9 mouse cellular contexts compared by ENCODE assay signal in genomic region chr7:28577826-28578542, GRCm38 (mm10). TPM values are rescaled to one million over a fixed set of nuclear protein-coding genes. Genes with fewer than 3 reads are reported as not detected.
DNase-seq lines count a peak whose midpoint lies in the region; ATAC-seq and TF ChIP-seq lines count a peak whose summit lies in the region.
"Had no signal": no experiment of that assay in that cellular context is flagged by ENCODE, and none has a peak within 500 bp of the region (broad histone marks: within the 10 kb centered on the region; RNA-seq: fewer than 3 reads in every experiment).

No protein-coding gene starts in this region.

- no peak for ATAC-seq in embryonic facial prominence, embryonic 13.5 days (ENCODE audit: insufficient number of reproducible peaks, insufficient read depth, low FRiP score, low TSS enrichment, low read depth)
- peak; percentile 80 for ATAC-seq in stomach, embryonic 14.5 days (ENCODE audit: insufficient number of reproducible peaks, insufficient read depth, low FRiP score, low read depth)
- ATAC-seq in forebrain, embryonic 11.5 days (replicated peaks; ENCODE audit: low FRiP score), result no peak

- H3K4me3 ChIP-seq in layer of hippocampus, adult 2 months, result no peak overlapping the region
- H3K4me3 ChIP-seq in embryonic facial prominence, embryonic 13.5 days, result no peak overlapping the region
- H3K4me3 ChIP-seq in stomach, embryonic 14.5 days (ENCODE audit: low read depth, low read length), result no peak overlapping the region
- H3K4me3 ChIP-seq in forebrain, embryonic 11.5 days (ENCODE audit: low read depth, low read length), result no peak overlapping the region
- H3K4me3 ChIP-seq: midbrain, embryonic 12.5 days had no signal

- no peaks in the 10 kb centered on the region for H3K36me3 ChIP-seq in embryonic facial prominence, embryonic 13.5 days
- H3K36me3 ChIP-seq in stomach, embryonic 14.5 days (ENCODE audit: control insufficient read depth, insufficient read depth, low read length), result 0 out of 2 replicates have a peak, but pooled peaks cover 7% of the 10 kb centered on the region
- H3K36me3 ChIP-seq in forebrain, embryonic 11.5 days (ENCODE audit: control insufficient read depth, insufficient read depth, low read length), result no peaks in the 10 kb centered on the region

- no peaks in the 10 kb centered on the region for H3K9me3 ChIP-seq in embryonic facial prominence, embryonic 13.5 days
- H3K9me3 ChIP-seq in stomach, embryonic 14.5 days (ENCODE audit: control insufficient read depth, low read depth, low read length), result no peaks in the 10 kb centered on the region
- no peaks in the 10 kb centered on the region for H3K9me3 ChIP-seq in forebrain, embryonic 11.5 days (ENCODE audit: control insufficient read depth, low read length)
- H3K9me3 ChIP-seq: midbrain, embryonic 12.5 days had no signal

- 72% methylated on average over 9 of the region's 9 CpGs for WGBS in embryonic facial prominence, embryonic 13.5 days
- WGBS in stomach, embryonic 14.5 days, result 58% methylated on average over 9 of the region's 9 CpGs
- 83% methylated on average over 9 of the region's 9 CpGs for WGBS in forebrain, embryonic 11.5 days

- peak overlapping the region; percentile 89; the same call in 1 of the 2 replicates for H3K27ac ChIP-seq in layer of hippocampus, adult 2 months
- H3K27ac ChIP-seq in embryonic facial prominence, embryonic 13.5 days, result peak overlapping the region; percentile 78
- H3K27ac ChIP-seq in stomach, embryonic 14.5 days (ENCODE audit: low read length), result peak overlapping the region; percentile 90
- no peak overlapping the region for H3K27ac ChIP-seq in forebrain, embryonic 11.5 days (ENCODE audit: low read depth, low read length)
- H3K27ac ChIP-seq: midbrain, embryonic 12.5 days had no signal

- H3K27me3 ChIP-seq in embryonic facial prominence, embryonic 13.5 days, result no peaks in the 10 kb centered on the region
- no peaks in the 10 kb centered on the region for H3K27me3 ChIP-seq in stomach, embryonic 14.5 days (ENCODE audit: control insufficient read depth, insufficient read depth, low read length)
- no peaks in the 10 kb centered on the region for H3K27me3 ChIP-seq in forebrain, embryonic 11.5 days (ENCODE audit: control insufficient read depth, insufficient read depth, low read length)
- H3K27me3 ChIP-seq: midbrain, embryonic 12.5 days had no signal

- TF ChIP-seq CTCF in layer of hippocampus, adult 2 months (conservative IDR thresholded peaks at IDR 0.05), result no peak

- H3K9ac ChIP-seq in embryonic facial prominence, embryonic 13.5 days, result 0 out of 2 replicates have a peak overlapping the region, but pooled peaks have one; percentile 53
- no peak overlapping the region for H3K9ac ChIP-seq in stomach, embryonic 14.5 days (replicated peaks; ENCODE audit: low read depth, low read length)
- no peak overlapping the region for H3K9ac ChIP-seq in forebrain, embryonic 11.5 days (ENCODE audit: low read length)
- H3K9ac ChIP-seq: midbrain, embryonic 12.5 days had no signal

- no peak for DNase-seq in layer of hippocampus, adult 2 months (ENCODE audit: low spot score in 2 of 2)
- DNase-seq in layer of hippocampus, adult 18-20 months (ENCODE audit: low spot score in 2 of 2), result no peak
- DNase-seq in kidney, postnatal 14 days, result peak; percentile 82
- no peak for DNase-seq in gastrocnemius, postnatal 4 days (ENCODE audit: low spot score in 2 of 2)
- DNase-seq in forebrain, embryonic 11.5 days (ENCODE audit: low spot score), result no peak
- DNase-seq: gastrocnemius, postnatal 25 days had no signal

- H3K4me2 ChIP-seq in embryonic facial prominence, embryonic 13.5 days, result no peak overlapping the region
- 0 out of 2 replicates have a peak overlapping the region, but pooled peaks have one; percentile 16 for H3K4me2 ChIP-seq in stomach, embryonic 14.5 days (replicated peaks; ENCODE audit: low read depth, low read length)
- H3K4me2 ChIP-seq in forebrain, embryonic 11.5 days (ENCODE audit: low read depth, low read length, severe bottlenecking), result no peak overlapping the region
- H3K4me2 ChIP-seq: midbrain, embryonic 12.5 days had no signal

- H3K4me1 ChIP-seq in embryonic facial prominence, embryonic 13.5 days, result peaks cover 52% of the 10 kb centered on the region
- H3K4me1 ChIP-seq in stomach, embryonic 14.5 days (ENCODE audit: control insufficient read depth, insufficient read depth, low read length), result peaks cover 44% of the 10 kb centered on the region
- H3K4me1 ChIP-seq in forebrain, embryonic 11.5 days (replicated peaks; ENCODE audit: control insufficient read depth, insufficient read depth, low read length), result peaks cover 2% of the 10 kb centered on the region; the same call in 1 of the 2 replicates

RNA-seq across cellular contexts. Expression of gene Samd4b, which starts 20.0 kb away (rescaled TPM):
- total RNA-seq in layer of hippocampus, adult 2 months (2021), result 10 to 100 TPM; 67.8 to 70.1 TPM
- total RNA-seq in layer of hippocampus, adult 18-20 months (2021), result 10 to 100 TPM; 74.1 to 77.1 TPM
- polyA plus RNA-seq in embryonic facial prominence, embryonic 13.5 days (2015; fragmentation: Nextera tagmentation; extraction: Ambion mirVana), result 32.8 and 33.3 TPM in 2 replicates
- polyA plus RNA-seq in stomach, embryonic 14.5 days (2014; fragmentation: Nextera tagmentation; extraction: Ambion mirVana), result 23.7 and 25.8 TPM in 2 replicates
- total RNA-seq in gastrocnemius, postnatal 4 days (2021), result 10 to 100 TPM; 43.0 to 44.1 TPM
- polyA plus RNA-seq in forebrain, embryonic 11.5 days (2014; fragmentation: Nextera tagmentation; extraction: Ambion mirVana), result 40.7 and 41.1 TPM in 2 replicates

RNA-seq across cellular contexts. Expression of gene Pak4, which starts 20.0 kb away (rescaled TPM):
- 10 to 100 TPM; 13.7 to 16.2 TPM for total RNA-seq in layer of hippocampus, adult 2 months (2021)
- total RNA-seq in layer of hippocampus, adult 18-20 months (2021), result 10 to 100 TPM; 12.7 to 14.6 TPM
- polyA plus RNA-seq in embryonic facial prominence, embryonic 13.5 days (2015; fragmentation: Nextera tagmentation; extraction: Ambion mirVana), result 35.8 and 36.0 TPM in 2 replicates
- polyA plus RNA-seq in stomach, embryonic 14.5 days (2014; fragmentation: Nextera tagmentation; extraction: Ambion mirVana), result 41.1 and 47.8 TPM in 2 replicates
- total RNA-seq in gastrocnemius, postnatal 4 days (2021), result 10 to 100 TPM; 11.9 to 12.4 TPM
- polyA plus RNA-seq in forebrain, embryonic 11.5 days (2014; fragmentation: Nextera tagmentation; extraction: Ambion mirVana), result 50.7 and 56.2 TPM in 2 replicates

RNA-seq across cellular contexts. Expression of gene Nccrp1, which starts 30.9 kb away (rescaled TPM):
- under 1 TPM; 0.23 to 0.47 TPM for total RNA-seq in layer of hippocampus, adult 2 months (2021)
- under 1 TPM in 1 of 2 experiments, not detected in 1; 0.28 TPM for total RNA-seq in layer of hippocampus, adult 18-20 months (2021)
- polyA plus RNA-seq in embryonic facial prominence, embryonic 13.5 days (2015; fragmentation: Nextera tagmentation; extraction: Ambion mirVana), result 0.18 TPM in 1 of 2 replicates, not detected in the other
- polyA plus RNA-seq in stomach, embryonic 14.5 days (2014; fragmentation: Nextera tagmentation; extraction: Ambion mirVana), result not detected in 2 replicates
- not detected for total RNA-seq in gastrocnemius, postnatal 4 days (2021)
- polyA plus RNA-seq in forebrain, embryonic 11.5 days (2014; fragmentation: Nextera tagmentation; extraction: Ambion mirVana), result not detected in 2 replicates
- total RNA-seq: gastrocnemius, postnatal 25 days had no signal
- polyA plus RNA-seq: midbrain, embryonic 12.5 days had no signal

RNA-seq across cellular contexts. Expression of gene Sycn, which starts 37.3 kb away (rescaled TPM):
- total RNA-seq in layer of hippocampus, adult 2 months (2021), result not detected
- not detected for total RNA-seq in layer of hippocampus, adult 18-20 months (2021)
- polyA plus RNA-seq in embryonic facial prominence, embryonic 13.5 days (2015; fragmentation: Nextera tagmentation; extraction: Ambion mirVana), result not detected in 2 replicates
- polyA plus RNA-seq in stomach, embryonic 14.5 days (2014; fragmentation: Nextera tagmentation; extraction: Ambion mirVana), result 0.49 and 1.0 TPM in 2 replicates
- not detected for total RNA-seq in gastrocnemius, postnatal 4 days (2021)
- not detected in 2 replicates for polyA plus RNA-seq in forebrain, embryonic 11.5 days (2014; fragmentation: Nextera tagmentation; extraction: Ambion mirVana)
- total RNA-seq: gastrocnemius, postnatal 25 days had no signal
- polyA plus RNA-seq: midbrain, embryonic 12.5 days had no signal

RNA-seq across cellular contexts. Expression of gene Acp7, which starts 53.1 kb away (rescaled TPM):
- 1 to 10 TPM; 1.2 to 2.2 TPM for total RNA-seq in layer of hippocampus, adult 2 months (2021)
- 1 to 10 TPM; 1.4 to 4.6 TPM for total RNA-seq in layer of hippocampus, adult 18-20 months (2021)
- polyA plus RNA-seq in embryonic facial prominence, embryonic 13.5 days (2015; fragmentation: Nextera tagmentation; extraction: Ambion mirVana), result 0.23 TPM in 1 of 2 replicates, not detected in the other
- polyA plus RNA-seq in stomach, embryonic 14.5 days (2014; fragmentation: Nextera tagmentation; extraction: Ambion mirVana), result not detected in 2 replicates
- total RNA-seq in gastrocnemius, postnatal 4 days (2021), result not detected
- not detected in 2 replicates for polyA plus RNA-seq in forebrain, embryonic 11.5 days (2014; fragmentation: Nextera tagmentation; extraction: Ambion mirVana)
- total RNA-seq: gastrocnemius, postnatal 25 days had no signal
- polyA plus RNA-seq: midbrain, embryonic 12.5 days had no signal
